Mouse (Mus musculus): ENCODE results near the gene Snx29. TPM values are rescaled to one million over a fixed set of nuclear protein-coding genes. Genes with fewer than 3 reads are reported as not detected.
"Not testable (repeated sequence)": the region's sequence is repeated elsewhere in the genome, so short reads cannot be mapped to it uniquely, and the experiment has no call there.

The Snx29 gene
- polyA plus RNA-seq, 1 experiment from 2014 or later, result 10.0 TPM

DNA sequence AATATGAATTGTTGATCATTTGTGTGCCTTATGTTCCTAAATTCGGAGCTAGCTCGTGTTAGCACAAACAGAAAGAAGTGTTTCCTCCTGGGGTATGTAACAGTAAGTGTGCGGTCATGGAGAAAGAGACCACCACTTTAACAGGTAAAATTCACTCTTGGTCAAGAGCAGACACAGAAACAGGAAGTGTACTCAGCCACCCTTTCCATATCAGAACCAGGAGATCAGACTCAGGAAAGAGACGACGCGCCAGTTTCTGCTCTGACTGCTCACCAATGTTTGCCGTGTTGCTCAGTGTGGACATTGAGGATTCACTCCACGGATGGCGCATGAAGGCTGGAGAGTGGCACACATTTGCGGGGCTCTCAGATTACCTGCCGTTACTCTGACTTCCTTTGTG lies 242.4 kb downstream of the Snx29 start:
- no peak for ATAC-seq
- no peaks in the 10 kb centered on the region for H3K36me3 ChIP-seq (ENCODE audit: insufficient read depth, low read length)
- no peaks in the 10 kb centered on the region for H3K27me3 ChIP-seq (replicated peaks; ENCODE audit: insufficient read depth, low read length)
- H3K27ac ChIP-seq (ENCODE audit: low read length), result no peak overlapping the region
- no peak for DNase-seq (ENCODE audit: low spot score)
- no peak overlapping the region for H3K4me2 ChIP-seq (replicated peaks; ENCODE audit: low read depth, low read length)
- TF ChIP-seq EP300 (IDR thresholded peaks at IDR 0.05) (no peak), CTCF (IDR thresholded peaks at IDR 0.05) (no peak)
- no peaks in the 10 kb centered on the region for H3K4me1 ChIP-seq (ENCODE audit: insufficient read depth, low read depth, low read length)
- no peak overlapping the region for H3K9ac ChIP-seq (replicated peaks; ENCODE audit: low read depth)
- no peaks in the 10 kb centered on the region for H3K9me3 ChIP-seq (ENCODE audit: low read length)
- 51% methylated on average over 11 of the region's 11 CpGs for WGBS
- no peak overlapping the region for H3K4me3 ChIP-seq (ENCODE audit: low read depth, low read length)

DNA sequence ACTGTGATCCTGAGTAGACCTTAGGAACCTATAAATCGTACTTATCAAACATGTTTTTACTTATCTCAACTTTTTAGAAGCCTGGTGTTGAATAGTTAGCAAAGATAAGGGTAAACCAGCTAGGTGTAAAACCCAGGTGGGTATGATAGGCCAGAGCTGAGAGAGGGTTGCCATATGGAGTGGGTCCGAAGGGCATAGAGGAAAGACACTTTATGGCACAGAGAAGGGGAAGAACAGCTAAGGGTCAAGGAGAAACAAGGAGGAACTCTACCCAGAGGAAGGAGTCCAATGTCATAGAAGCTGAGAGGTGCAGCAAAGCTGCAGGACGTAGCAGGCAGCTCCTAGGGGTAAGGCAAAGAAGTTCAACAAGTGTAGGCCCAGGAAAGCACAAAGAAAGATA lies 244.9 kb downstream of the Snx29 start:
- DNase-seq (ENCODE audit: low spot score) (no peak), ATAC-seq (no peak)
- Histone ChIP-seq H3K27me3 (replicated peaks; ENCODE audit: insufficient read depth, low read length) (no peaks in the 10 kb centered on the region), H3K4me1 (ENCODE audit: insufficient read depth, low read depth, low read length) (no peaks in the 10 kb centered on the region), H3K9me3 (ENCODE audit: low read length) (no peaks in the 10 kb centered on the region), H3K36me3 (ENCODE audit: insufficient read depth, low read length) (no peaks in the 10 kb centered on the region; the same call in 1 of the 2 replicates), H3K9ac (replicated peaks; ENCODE audit: low read depth) (no peak overlapping the region), H3K4me3 (ENCODE audit: low read depth, low read length) (no peak overlapping the region), H3K27ac (ENCODE audit: low read length) (no peak overlapping the region), H3K4me2 (replicated peaks; ENCODE audit: low read depth, low read length) (no peak overlapping the region)
- no peak for TF ChIP-seq CTCF (IDR thresholded peaks at IDR 0.05)
- TF ChIP-seq EP300 (IDR thresholded peaks at IDR 0.05), result no peak
- 59% methylated on average over 3 of the region's 3 CpGs for WGBS

DNA sequence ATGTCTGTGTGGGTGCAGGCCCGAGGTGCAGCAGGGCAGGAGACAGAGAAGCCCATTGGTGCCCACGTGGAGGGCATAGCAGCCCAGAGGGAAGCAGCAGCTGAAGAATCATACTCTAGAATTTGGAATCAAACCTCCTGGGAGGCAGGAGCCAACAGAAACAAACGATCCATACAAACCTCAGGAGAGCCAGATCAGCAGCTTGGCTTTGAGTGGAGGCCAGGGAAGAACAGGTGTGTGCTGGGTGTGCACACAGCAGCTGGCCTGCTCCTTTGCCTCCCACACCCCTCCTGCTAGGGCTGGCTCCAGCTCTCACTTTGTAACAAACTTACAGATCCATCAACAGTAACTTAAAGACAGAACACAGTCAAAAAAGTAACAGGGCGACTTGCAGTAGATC lies 245.4 kb downstream of the Snx29 start:
- no peak overlapping the region for H3K4me2 ChIP-seq (replicated peaks; ENCODE audit: low read depth, low read length)
- H3K9ac ChIP-seq (replicated peaks; ENCODE audit: low read depth), result no peak overlapping the region
- TF ChIP-seq CTCF (IDR thresholded peaks at IDR 0.05) (no peak), EP300 (IDR thresholded peaks at IDR 0.05) (no peak)
- H3K27me3 ChIP-seq (replicated peaks; ENCODE audit: insufficient read depth, low read length), result no peaks in the 10 kb centered on the region
- no peak overlapping the region for H3K4me3 ChIP-seq (ENCODE audit: low read depth, low read length)
- DNase-seq (ENCODE audit: low spot score) (no peak), ATAC-seq (no peak)
- no peaks in the 10 kb centered on the region; the same call in 1 of the 2 replicates for H3K36me3 ChIP-seq (ENCODE audit: insufficient read depth, low read length)
- 67% methylated on average over 4 of the region's 4 CpGs for WGBS
- H3K9me3 ChIP-seq (ENCODE audit: low read length), result no peaks in the 10 kb centered on the region
- no peaks in the 10 kb centered on the region for H3K4me1 ChIP-seq (ENCODE audit: insufficient read depth, low read depth, low read length)
- no peak overlapping the region for H3K27ac ChIP-seq (ENCODE audit: low read length)

DNA sequence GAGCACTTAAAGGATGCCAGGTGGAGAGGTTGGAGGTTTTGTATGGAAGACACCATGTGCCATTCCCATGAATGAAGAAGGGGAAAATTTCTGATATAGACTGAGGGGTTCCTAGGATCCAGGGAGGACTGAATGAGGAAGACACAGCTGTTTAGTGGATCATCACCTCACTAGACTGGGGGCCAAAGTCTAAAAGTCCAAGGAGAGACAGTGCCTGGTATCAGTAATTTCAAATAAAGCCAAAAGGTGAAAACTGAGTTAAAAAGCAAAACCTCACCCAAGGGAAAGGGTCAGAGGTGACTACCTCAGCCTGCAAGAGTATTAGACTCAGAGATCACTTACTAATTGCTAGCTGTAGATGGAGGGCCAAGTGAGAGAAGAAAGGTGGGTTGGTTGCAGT lies 245.9 kb downstream of the Snx29 start:
- no peak overlapping the region for H3K4me3 ChIP-seq (ENCODE audit: low read depth, low read length)
- no peak for DNase-seq (ENCODE audit: low spot score)
- TF ChIP-seq EP300 (IDR thresholded peaks at IDR 0.05), result no peak
- TF ChIP-seq CTCF (IDR thresholded peaks at IDR 0.05), result no peak

DNA sequence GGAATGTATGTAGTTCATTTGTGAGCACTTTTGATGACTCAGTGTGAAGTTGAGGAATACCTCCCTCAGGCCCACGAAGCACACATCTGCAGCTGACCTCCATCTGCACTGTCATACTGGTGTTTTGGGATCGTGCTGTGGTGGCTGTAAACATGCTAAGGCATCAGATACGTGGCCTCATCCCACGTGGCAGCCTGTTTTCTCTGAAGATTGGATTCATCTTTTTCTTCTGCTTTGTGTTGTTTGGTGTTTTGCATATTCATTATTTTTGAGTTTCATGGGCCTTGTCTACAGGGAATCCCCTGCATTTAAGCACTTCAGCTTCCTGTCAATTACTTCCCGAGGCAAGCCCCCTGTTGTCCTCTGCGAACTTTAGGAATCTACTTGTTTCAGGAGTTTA lies 246.4 kb downstream of the Snx29 start:
- H3K4me1 ChIP-seq (ENCODE audit: insufficient read depth, low read depth, low read length), result no peaks in the 10 kb centered on the region
- H3K36me3 ChIP-seq (ENCODE audit: insufficient read depth, low read length), result no peaks in the 10 kb centered on the region; the same call in 1 of the 2 replicates
- no peaks in the 10 kb centered on the region for H3K27me3 ChIP-seq (replicated peaks; ENCODE audit: insufficient read depth, low read length)
- no peak overlapping the region for H3K4me3 ChIP-seq (ENCODE audit: low read depth, low read length)
- no peak for TF ChIP-seq EP300 (IDR thresholded peaks at IDR 0.05)
- WGBS, result 78% methylated on average over 6 of the region's 6 CpGs
- no peak overlapping the region for H3K4me2 ChIP-seq (replicated peaks; ENCODE audit: low read depth, low read length)
- DNase-seq (ENCODE audit: low spot score) (no peak), ATAC-seq (no peak)
- H3K9ac ChIP-seq (replicated peaks; ENCODE audit: low read depth), result no peak overlapping the region
- no peak overlapping the region for H3K27ac ChIP-seq (ENCODE audit: low read length)
- no peaks in the 10 kb centered on the region for H3K9me3 ChIP-seq (ENCODE audit: low read length)

More for the DNA sequence above, 245.9 kb downstream of the Snx29 start:
- Histone ChIP-seq H3K9me3 (ENCODE audit: low read length) (no peaks in the 10 kb centered on the region), H3K27me3 (replicated peaks; ENCODE audit: insufficient read depth, low read length) (no peaks in the 10 kb centered on the region), H3K27ac (ENCODE audit: low read length) (no peak overlapping the region), H3K36me3 (ENCODE audit: insufficient read depth, low read length) (no peaks in the 10 kb centered on the region; the same call in 1 of the 2 replicates), H3K9ac (replicated peaks; ENCODE audit: low read depth) (no peak overlapping the region), H3K4me2 (replicated peaks; ENCODE audit: low read depth, low read length) (no peak overlapping the region), H3K4me1 (ENCODE audit: insufficient read depth, low read depth, low read length) (no peaks in the 10 kb centered on the region)
- ATAC-seq, result no peak

DNA sequence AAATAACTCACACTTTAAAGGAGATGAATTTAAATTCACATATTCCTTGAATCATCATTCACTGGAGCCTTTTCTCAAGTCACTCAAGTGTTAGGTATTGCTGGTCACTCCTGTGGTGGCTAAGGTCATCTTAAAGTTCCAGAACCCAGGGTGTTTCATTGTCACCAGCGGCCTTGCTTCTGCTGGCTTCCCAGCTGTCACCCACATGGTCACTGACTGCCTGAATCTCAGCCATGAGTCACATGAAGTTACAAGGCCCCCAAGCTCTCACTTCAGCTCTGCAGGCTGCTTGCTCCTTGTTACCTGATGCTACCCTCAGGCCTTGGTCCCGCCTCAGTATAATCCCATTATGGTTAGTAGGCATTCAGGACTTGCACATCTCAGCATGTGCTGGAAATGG lies 247.4 kb downstream of the Snx29 start:
- no peaks in the 10 kb centered on the region for H3K9me3 ChIP-seq (ENCODE audit: low read length)
- no peak overlapping the region for H3K27ac ChIP-seq (ENCODE audit: low read length)
- no peak overlapping the region for H3K9ac ChIP-seq (replicated peaks; ENCODE audit: low read depth)
- H3K4me3 ChIP-seq (ENCODE audit: low read depth, low read length), result no peak overlapping the region
- no peak for TF ChIP-seq CTCF (IDR thresholded peaks at IDR 0.05)
- no peak for TF ChIP-seq EP300 (IDR thresholded peaks at IDR 0.05)
- H3K4me1 ChIP-seq (ENCODE audit: insufficient read depth, low read depth, low read length), result no peaks in the 10 kb centered on the region
- DNase-seq (ENCODE audit: low spot score) (no peak), ATAC-seq (no peak)
- 93% methylated on average over 2 of the region's 2 CpGs for WGBS
- no peaks in the 10 kb centered on the region for H3K27me3 ChIP-seq (replicated peaks; ENCODE audit: insufficient read depth, low read length)
- H3K4me2 ChIP-seq (replicated peaks; ENCODE audit: low read depth, low read length), result no peak overlapping the region
- no peaks in the 10 kb centered on the region; the same call in 1 of the 2 replicates for H3K36me3 ChIP-seq (ENCODE audit: insufficient read depth, low read length)

DNA sequence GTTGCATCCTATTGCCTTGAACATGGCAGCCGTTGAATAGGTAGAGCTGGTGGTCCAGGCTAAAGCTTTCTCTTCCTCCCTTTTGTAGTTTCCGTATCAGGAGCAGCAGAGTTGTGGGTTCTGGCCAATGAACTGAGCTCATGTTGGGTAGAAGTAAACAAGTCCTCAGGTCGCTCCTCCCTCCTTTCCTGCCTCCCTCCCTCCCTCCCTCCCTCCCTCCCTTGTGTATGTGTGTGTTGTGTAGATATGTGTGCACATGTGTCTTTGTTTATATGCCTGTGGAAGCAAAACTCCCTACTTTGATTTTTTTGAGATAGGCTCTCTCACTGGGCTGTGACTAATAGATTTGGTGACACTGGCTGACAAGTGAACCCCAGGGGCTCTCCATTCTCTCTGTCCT lies 251.8 kb downstream of the Snx29 start:
- DNase-seq (ENCODE audit: low spot score) (no peak), ATAC-seq (no peak)
- Histone ChIP-seq H3K4me3 (ENCODE audit: low read depth, low read length) (no peak overlapping the region), H3K9ac (replicated peaks; ENCODE audit: low read depth) (no peak overlapping the region), H3K36me3 (ENCODE audit: insufficient read depth, low read length) (no peaks in the 10 kb centered on the region; the same call in 1 of the 2 replicates), H3K27me3 (replicated peaks; ENCODE audit: insufficient read depth, low read length) (no peaks in the 10 kb centered on the region), H3K4me1 (ENCODE audit: insufficient read depth, low read depth, low read length) (no peaks in the 10 kb centered on the region), H3K27ac (ENCODE audit: low read length) (no peak overlapping the region), H3K4me2 (replicated peaks; ENCODE audit: low read depth, low read length) (no peak overlapping the region), H3K9me3 (ENCODE audit: low read length) (no peaks in the 10 kb centered on the region)
- no peak for TF ChIP-seq EP300 (IDR thresholded peaks at IDR 0.05)
- no peak for TF ChIP-seq CTCF (IDR thresholded peaks at IDR 0.05)
- WGBS, result 67% methylated on average over 3 of the region's 3 CpGs

DNA sequence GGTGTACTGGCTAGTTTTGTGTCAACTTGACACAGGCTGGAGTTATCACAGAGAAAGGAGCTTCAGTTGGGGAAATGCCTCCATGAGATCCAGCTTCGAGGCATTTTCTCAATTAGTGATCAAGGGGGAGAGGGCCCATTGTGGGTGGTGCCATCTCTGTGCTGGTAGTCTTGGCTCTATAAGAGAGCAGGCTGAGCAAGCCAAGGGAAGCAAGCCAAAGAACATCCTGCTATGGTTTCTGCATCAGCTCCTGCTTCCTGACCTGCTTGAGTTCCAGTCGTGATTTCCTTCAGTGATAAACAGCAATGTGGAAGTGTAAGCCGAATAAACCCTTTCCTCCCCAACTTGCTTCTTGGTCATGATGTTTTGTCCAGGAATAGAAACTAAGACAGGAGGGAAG lies 253.0 kb downstream of the Snx29 start:
- not testable (repeated sequence) for H3K9me3 ChIP-seq (ENCODE audit: low read length); H3K4me1 ChIP-seq (ENCODE audit: insufficient read depth, low read depth, low read length); ATAC-seq; H3K9ac ChIP-seq (replicated peaks; ENCODE audit: low read depth); H3K4me3 ChIP-seq (ENCODE audit: low read depth, low read length); H3K36me3 ChIP-seq (ENCODE audit: insufficient read depth, low read length); H3K27ac ChIP-seq (ENCODE audit: low read length); DNase-seq (ENCODE audit: low spot score); H3K4me2 ChIP-seq (replicated peaks; ENCODE audit: low read depth, low read length); H3K27me3 ChIP-seq (replicated peaks; ENCODE audit: insufficient read depth, low read length)
- 37% methylated on average over 3 of the region's 3 CpGs for WGBS
